Mouse (Mus musculus) heart, adult 2 months (tissue): ENCODE measurements at regions not wholly inside any gene's neighbourhood (a gene's known extent, or its start where the extent isn't known, plus 50 kb on each side); places are given as distances from the start of the nearest gene placed in this dataset.

Experiments used
- CTCF ChIP-seq: fragments of 200-600 bp; IDR thresholded peaks from 2 replicates; pipeline ENCODE4 v1.8.1; 2022; ENCODE audit warnings: antibody characterized with exemption, mild to moderate bottlenecking, moderate library complexity
- EP300 ChIP-seq: fragments of 200-500 bp; IDR thresholded peaks from 2 replicates; pipeline ENCODE4 v1.6.1; 2011; ENCODE audit warnings: low read depth, low read length, control low read depth; ENCODE audit not compliant: insufficient read depth
- POLR2A ChIP-seq: fragments of 200-500 bp; IDR thresholded peaks from 2 replicates; pipeline ENCODE4 v1.6.1; 2011; ENCODE audit warnings: mild to moderate bottlenecking, low read depth, low read length, control low read depth; ENCODE audit not compliant: insufficient read depth

- no peak for TF ChIP-seq POLR2A
- TF ChIP-seq CTCF: no peak
- TF ChIP-seq EP300: no peak
Observed at GRCm38 (mm10) chr3:102664665-102665190, 69.6 kb upstream of the Tspan2 start.
